Mouse (Mus musculus) spleen, adult 2 months (tissue): ENCODE data around the gene Rps6ka1.

Experiments
- CTCF ChIP-seq: fragments of 200-500 bp; IDR thresholded peaks from 2 replicates; pipeline ENCODE4 v1.5.1; 2011; ENCODE audit warnings: mild to moderate bottlenecking, inconsistent platforms; ENCODE audit not compliant: insufficient read depth, insufficient read length, insufficient replicate concordance; ENCODE audit errors: extremely low read depth
- POLR2A ChIP-seq: fragments of 200-500 bp; IDR thresholded peaks from 2 replicates; pipeline ENCODE4 v1.6.1; 2011; ENCODE audit warnings: low read depth, low read length, inconsistent platforms

DNA sequence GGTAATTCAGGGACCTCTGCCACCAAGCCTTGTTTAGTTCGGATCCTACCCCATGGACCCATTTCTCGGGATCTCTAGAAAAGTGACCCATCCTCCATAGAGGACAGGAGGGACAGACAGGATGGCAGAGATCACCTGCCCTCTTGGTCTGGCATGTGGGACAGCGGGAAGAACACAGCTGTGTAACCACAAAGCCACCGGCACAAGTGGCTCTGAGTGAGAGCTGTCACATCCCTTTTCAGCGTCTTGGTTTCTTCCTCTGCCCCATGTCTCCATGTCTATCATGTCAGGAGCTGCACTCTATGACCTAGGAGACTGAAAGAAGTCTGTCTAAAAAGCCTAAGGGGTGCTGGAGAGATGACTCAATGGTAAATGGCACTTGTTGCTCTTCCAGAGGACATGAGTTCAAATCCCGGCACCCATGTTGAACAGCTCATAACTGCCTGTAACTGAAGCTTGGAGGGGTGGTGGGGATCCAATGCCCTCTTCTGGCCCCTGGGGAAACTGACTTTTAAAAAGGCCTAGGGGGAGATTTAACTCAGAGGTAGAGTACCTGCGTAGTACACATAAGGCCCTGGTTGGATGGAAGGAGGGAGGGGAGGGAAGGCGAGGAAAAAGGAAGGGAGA is 3.4 kb downstream of the Rps6ka1 start:
- no peak for TF ChIP-seq CTCF
- no peak for TF ChIP-seq POLR2A
